In genomic region chr16:10979064-10979803, GRCm38 (mm10) we compare ENCODE assay signal across 7 mouse cellular contexts.
A peak's percentile ranks its signal among the peaks of the same experiment; 100 is the strongest.
DNase-seq lines count a peak whose midpoint lies in the region; ATAC-seq and TF ChIP-seq lines count a peak whose summit lies in the region.

No protein-coding gene starts in this region.

- DNase-seq in lung, embryonic 14.5 days = peak; percentile 67
- no peak for DNase-seq in lung, adult 18-20 months
- no peak for DNase-seq in adrenal gland, postnatal 25 days
- DNase-seq in frontal cortex, postnatal 36 days (ENCODE audit: low spot score in 2 of 2) = no peak

- peak overlapping the region; percentile 83 for H3K27ac ChIP-seq in lung, embryonic 14.5 days (ENCODE audit: low read depth)
- peak overlapping the region; percentile 65 for H3K27ac ChIP-seq in brown adipose tissue, adult 24 weeks (replicated peaks; ENCODE audit: low read depth, low read length)
- no peak overlapping the region for H3K27ac ChIP-seq in neural tube, embryonic 12.5 days

- no peaks in the 10 kb centered on the region for H3K9me3 ChIP-seq in lung, embryonic 14.5 days (ENCODE audit: low read depth, low read length)
- no peaks in the 10 kb centered on the region for H3K9me3 ChIP-seq in neural tube, embryonic 12.5 days

- peaks cover 13% of the 10 kb centered on the region; the same call in 1 of the 2 replicates for H3K36me3 ChIP-seq in lung, embryonic 14.5 days (ENCODE audit: insufficient read depth)
- H3K36me3 ChIP-seq in neural tube, embryonic 12.5 days = no peaks in the 10 kb centered on the region

- WGBS in lung, embryonic 14.5 days = 33% methylated on average over 11 of the region's 11 CpGs
- WGBS in neural tube, embryonic 12.5 days = 58% methylated on average over 11 of the region's 11 CpGs

- no peak for TF ChIP-seq CTCF in lung, embryonic 14.5 days (IDR thresholded peaks at IDR 0.05; ENCODE audit: low read depth)

- H3K4me1 ChIP-seq in lung, embryonic 14.5 days (ENCODE audit: insufficient read depth) = 0 out of 2 replicates have a peak, but pooled peaks cover 1% of the 10 kb centered on the region
- peaks cover 63% of the 10 kb centered on the region for H3K4me1 ChIP-seq in brown adipose tissue, adult 24 weeks (ENCODE audit: control insufficient read depth, insufficient read depth, insufficient read length, low read length)
- peaks cover 12% of the 10 kb centered on the region for H3K4me1 ChIP-seq in neural tube, embryonic 12.5 days

- H3K9ac ChIP-seq in lung, embryonic 14.5 days = no peak overlapping the region
- no peak overlapping the region for H3K9ac ChIP-seq in neural tube, embryonic 12.5 days

- peak; percentile 55 for ATAC-seq in lung, embryonic 14.5 days (ENCODE audit: insufficient read depth)
- peak; percentile 80 for ATAC-seq in inflammation-experienced regulatory T-cells, adult 6 months
- peak; percentile 39 for ATAC-seq in neural tube, embryonic 12.5 days (ENCODE audit: low FRiP score, low read depth)

- no peaks in the 10 kb centered on the region for H3K27me3 ChIP-seq in lung, embryonic 14.5 days (ENCODE audit: insufficient read depth, low read length)
- no peaks in the 10 kb centered on the region for H3K27me3 ChIP-seq in neural tube, embryonic 12.5 days (replicated peaks)

- no peak overlapping the region for H3K4me3 ChIP-seq in lung, embryonic 14.5 days (ENCODE audit: low read depth, low read length)
- no peak overlapping the region for H3K4me3 ChIP-seq in brown adipose tissue, adult 24 weeks (ENCODE audit: insufficient read depth, low read depth, low read length)
- no peak overlapping the region for H3K4me3 ChIP-seq in neural tube, embryonic 12.5 days

- H3K4me2 ChIP-seq in lung, embryonic 14.5 days = no peak overlapping the region
- H3K4me2 ChIP-seq in neural tube, embryonic 12.5 days (replicated peaks) = no peak overlapping the region
